Mouse (Mus musculus) liver, adult 2 months (tissue): ENCODE measurements around the gene Axl. TPM values are rescaled to one million over a fixed set of nuclear protein-coding genes. Genes with fewer than 3 reads are reported as not detected.

Source experiments
- DNase-seq: peaks from one replicate; pipeline ENCODE4 v3.0.0-alpha.2; 2011; ENCODE audit warnings: low read depth, low spot score; ENCODE audit errors: extremely low read depth
- H3K27ac ChIP-seq: fragments of 200-500 bp; replicated peaks from 2 replicates; pipeline ENCODE4 v1.5.1; 2012; ENCODE audit warnings: low read depth, mild to moderate bottlenecking, control low read depth, inconsistent platforms, low read length; ENCODE audit not compliant: insufficient read depth
- H3K27me3 ChIP-seq: fragments of 200-500 bp; 2 replicates; pipeline ENCODE4 v1.6.1; 2012; ENCODE audit warnings: mild to moderate bottlenecking, moderate library complexity, low read length, inconsistent platforms; ENCODE audit not compliant: control insufficient read depth, insufficient read depth
- H3K36me3 ChIP-seq: fragments of 200-500 bp; 2 replicates; pipeline ENCODE4 v1.6.1; 2012; ENCODE audit warnings: low read length, inconsistent platforms; ENCODE audit not compliant: control insufficient read depth, insufficient read depth
- H3K4me1 ChIP-seq: fragments of 200-500 bp; 2 replicates; pipeline ENCODE4 v1.6.1; 2011; ENCODE audit warnings: low read length; ENCODE audit not compliant: control insufficient read depth, insufficient read depth
- H3K4me3 ChIP-seq: fragments of 200-500 bp; 2 replicates; pipeline ENCODE4 v1.5.1; 2011; ENCODE audit warnings: low read depth, mild to moderate bottlenecking, control low read depth, low read length, moderate library complexity; ENCODE audit not compliant: insufficient read depth
- H3K79me2 ChIP-seq: fragments of 200-500 bp; 2 replicates; pipeline ENCODE4 v1.6.1; 2012; ENCODE audit warnings: inconsistent platforms, mild to moderate bottlenecking, low read length, moderate library complexity; ENCODE audit not compliant: control insufficient read depth, insufficient read depth
- H3K9ac ChIP-seq: fragments of 200-500 bp; 2 replicates; pipeline ENCODE4 v1.6.1; 2012; ENCODE audit warnings: low read depth, mild to moderate bottlenecking, control low read depth, inconsistent platforms, low read length
- CTCF ChIP-seq: fragments of 200-500 bp; IDR thresholded peaks from 2 replicates; pipeline ENCODE4 v1.5.1; 2011; ENCODE audit warnings: low read depth, low read length, control low read depth
- POLR2A ChIP-seq: fragments of 200-500 bp; IDR thresholded peaks from 2 replicates; pipeline ENCODE4 v1.6.1; 2011; ENCODE audit warnings: low read length, control low read depth; ENCODE audit not compliant: insufficient read depth; ENCODE audit errors: extremely low read depth
- WGBS: fragments of 180-500 bp; shearing (Covaris S2); methylation state at CpG from one replicate; pipeline ENCODE4 v1.1.7; 2018; 5-methylcytosine and 5-hydroxymethylcytosine counted together
- polyA plus RNA-seq: library from polyadenylated mRNA; depleted of rRNA; stranded (reverse); fragments of >200 nt; gene quantifications from 2 replicates; pipeline ENCODE4 v1.2.3, GENCODE M21; 2012
- total RNA-seq: library from RNA; depleted of rRNA; stranded (reverse); fragments of >200 nt; gene quantifications from 2 replicates; pipeline ENCODE4 v1.2.3, GENCODE M21; 2014

The Axl gene
- total and polyA plus RNA-seq, 2 experiments: 11.4 to 12.4 TPM

DNA sequence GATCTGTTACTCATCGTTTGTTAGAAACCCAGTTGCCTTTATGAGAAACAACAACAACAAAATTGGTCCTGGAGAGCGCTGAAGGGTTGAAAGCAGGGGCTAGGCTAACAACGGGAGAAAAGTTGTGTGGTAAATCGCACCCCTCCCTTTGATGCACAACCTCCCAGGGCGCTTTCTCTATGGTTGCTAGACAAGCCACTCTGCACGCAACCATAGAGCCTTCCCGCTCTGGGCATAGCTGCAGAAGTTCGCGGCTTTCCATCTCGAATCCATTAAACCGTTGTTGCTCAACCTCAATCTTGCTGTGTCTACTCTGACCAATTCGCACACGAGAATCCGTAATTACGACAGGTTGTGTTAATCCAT lies 33.1 kb downstream of the Axl start:
- Histone ChIP-seq H3K4me1 (peaks cover 10% of the 10 kb centered on the region), H3K79me2 (peaks cover 19% of the 10 kb centered on the region), H3K4me3 (peak overlapping the region; percentile 47), H3K27me3 (no peaks in the 10 kb centered on the region), H3K9ac (peak overlapping the region; percentile 2), H3K36me3 (peaks cover 8% of the 10 kb centered on the region), H3K27ac (peak overlapping the region; percentile 71)
- TF ChIP-seq CTCF (no peak), POLR2A (no peak)
- under 1% methylated on average over 15 of the region's 15 CpGs for WGBS
- DNase-seq: no peak

DNA sequence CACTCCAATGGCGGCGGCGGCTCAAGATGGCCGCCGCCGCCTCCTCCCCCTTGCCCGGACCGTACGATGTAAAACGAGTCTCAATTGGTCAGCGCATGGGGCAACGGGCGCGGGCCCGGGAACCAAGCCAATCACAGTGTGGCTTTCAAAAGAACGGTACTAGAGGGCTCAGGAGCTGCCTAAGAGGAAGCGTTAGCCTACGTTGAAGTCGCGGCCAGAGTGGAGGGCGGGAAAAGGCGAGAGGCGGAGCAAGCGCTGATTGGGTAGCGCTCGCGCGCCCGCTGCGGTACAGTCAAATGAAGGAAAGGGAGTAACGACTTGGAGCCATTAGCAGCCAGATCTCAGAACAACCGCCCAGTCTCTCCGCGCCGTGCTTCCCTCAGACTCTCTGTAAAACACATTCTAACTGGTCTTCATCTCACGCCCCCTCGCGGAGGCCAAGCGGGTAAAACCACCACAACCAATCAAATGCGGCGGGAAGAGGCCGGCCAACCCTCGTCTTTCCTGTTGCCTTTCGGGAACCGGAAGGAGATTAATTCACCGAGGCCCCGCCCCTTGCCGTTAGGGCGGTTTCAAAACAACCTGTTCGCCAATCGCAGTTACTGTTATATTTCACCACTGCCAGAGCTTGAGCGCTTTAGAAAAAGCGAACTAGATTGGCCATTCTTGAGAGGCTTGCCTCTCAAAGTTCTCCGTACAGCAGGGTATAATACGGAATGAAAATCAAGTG lies 33.6 kb downstream of the Axl start, which contains the start of gene Hnrnpul1:
Gene Hnrnpul1, minus strand, starts transcription at position 20 of the 730 bp plus-strand sequence.
- Histone ChIP-seq H3K27ac (peak within 1 kb of the TSS; percentile 92), H3K36me3 (peaks cover 12% of the 10 kb centered on the region), H3K9ac (peak within 1 kb of the TSS; percentile 96), H3K4me3 (peak within 1 kb of the TSS; percentile 86), H3K79me2 (peaks cover 19% of the 10 kb centered on the region), H3K27me3 (no peaks in the 10 kb centered on the region), H3K4me1 (peaks cover 10% of the 10 kb centered on the region)
- peak; percentile 51 for TF ChIP-seq CTCF
- TF ChIP-seq POLR2A: no peak
- DNase-seq: peak; percentile 96
- WGBS: under 1% methylated on average over 54 of the region's 55 CpGs

DNA sequence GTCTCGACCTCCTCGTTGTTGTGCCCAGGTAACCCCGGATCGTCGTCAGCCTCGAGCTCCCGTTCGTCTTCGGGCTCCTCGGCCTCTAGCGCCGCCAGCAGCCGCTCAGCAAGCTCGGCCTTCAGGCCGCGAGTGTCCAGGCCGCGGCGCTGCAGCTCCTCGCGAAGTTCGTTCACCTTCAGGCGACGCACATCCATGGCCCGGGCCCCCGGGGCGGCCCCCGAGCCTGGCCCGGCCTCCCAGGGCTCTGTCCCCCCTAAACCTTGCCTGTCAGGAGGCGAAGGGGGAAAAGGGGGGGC lies 34.1 kb downstream of the Axl start:
- H3K4me1 ChIP-seq: peaks cover 10% of the 10 kb centered on the region
- WGBS: 0% methylated on average over 30 of the region's 30 CpGs
- H3K27me3 ChIP-seq: no peaks in the 10 kb centered on the region
- H3K27ac ChIP-seq: peak overlapping the region; percentile 92
- H3K79me2 ChIP-seq: peaks cover 19% of the 10 kb centered on the region
- H3K36me3 ChIP-seq: peaks cover 16% of the 10 kb centered on the region
- TF ChIP-seq CTCF (0 out of 2 replicates have a peak, but pooled peaks have one; percentile 6), POLR2A (0 out of 2 replicates have a peak, but pooled peaks have one; percentile 2)
- peak overlapping the region; percentile 86 for H3K4me3 ChIP-seq
- no peak for DNase-seq
- H3K9ac ChIP-seq: peak overlapping the region; percentile 96

DNA sequence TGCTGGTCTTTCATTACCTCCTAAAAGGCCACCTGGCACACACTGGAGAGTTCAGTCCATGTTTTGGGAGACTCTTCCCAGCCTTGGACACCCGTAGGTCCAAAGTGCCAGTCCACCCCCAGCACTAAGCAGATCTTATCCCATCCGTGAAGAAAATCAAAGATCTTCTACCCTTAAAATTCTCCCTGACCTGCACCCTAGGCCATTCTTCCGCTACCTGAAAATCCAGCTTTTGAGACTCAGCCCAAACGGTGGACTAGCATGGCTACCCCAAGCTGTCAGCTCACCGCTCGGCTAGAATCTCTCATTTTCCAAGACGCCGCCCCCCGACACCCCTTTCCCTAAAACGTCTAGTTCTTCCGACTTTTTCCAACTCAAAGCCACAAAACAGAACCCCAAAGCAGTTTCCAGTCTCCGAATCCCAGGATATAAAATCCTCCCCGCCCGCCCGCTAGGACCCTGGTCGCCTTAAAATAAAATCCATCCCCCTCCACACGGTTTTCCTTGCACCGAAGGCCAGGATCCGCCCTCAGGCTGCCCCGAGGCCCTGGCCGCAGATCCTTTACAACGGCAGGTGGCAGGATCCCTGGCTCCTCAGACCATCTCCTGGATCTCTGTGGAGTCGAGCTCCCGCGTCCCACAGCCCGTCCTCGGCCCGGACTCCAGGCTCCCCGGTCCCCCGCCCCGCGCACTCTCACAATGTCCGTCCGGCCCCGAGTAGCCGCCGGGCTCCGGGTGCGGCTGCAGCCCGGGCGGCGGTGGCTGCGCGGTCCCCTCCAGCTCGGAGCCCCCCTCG lies 34.7 kb downstream of the Axl start:
- peaks cover 22% of the 10 kb centered on the region for H3K36me3 ChIP-seq
- TF ChIP-seq POLR2A: no peak
- TF ChIP-seq CTCF: no peak
- DNase-seq: peak; percentile 41
- H3K79me2 ChIP-seq: peaks cover 19% of the 10 kb centered on the region
- H3K27ac ChIP-seq: peak overlapping the region; percentile 92
- peaks cover 10% of the 10 kb centered on the region for H3K4me1 ChIP-seq
- WGBS: under 1% methylated on average over 46 of the region's 46 CpGs
- peak overlapping the region; percentile 86 for H3K4me3 ChIP-seq
- peak overlapping the region; percentile 96 for H3K9ac ChIP-seq
- no peaks in the 10 kb centered on the region for H3K27me3 ChIP-seq

DNA sequence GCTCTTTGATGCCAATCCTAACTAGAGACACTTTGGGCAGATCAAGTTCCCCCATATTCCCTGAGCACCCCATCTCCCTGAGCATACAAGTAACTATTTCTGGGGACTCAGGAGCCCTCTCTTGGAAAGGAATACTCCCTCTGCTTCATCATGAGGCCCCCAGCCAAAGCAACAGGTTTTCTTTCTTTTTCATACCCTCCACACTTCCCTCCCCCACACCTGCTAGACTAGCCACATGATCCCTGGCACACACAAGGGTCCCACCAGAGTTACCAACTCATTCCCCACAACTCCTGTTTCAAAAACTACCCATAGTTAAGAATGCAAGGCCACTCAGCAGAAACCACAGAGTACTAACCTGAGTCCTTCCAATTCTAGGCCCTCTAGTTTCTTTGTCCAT lies 35.4 kb downstream of the Axl start:
- H3K27ac ChIP-seq: no peak overlapping the region
- no peak for DNase-seq
- peaks cover 10% of the 10 kb centered on the region for H3K4me1 ChIP-seq
- H3K9ac ChIP-seq: peak overlapping the region; percentile 96; the same call in 1 of the 2 replicates
- no peak for TF ChIP-seq CTCF
- no peak for TF ChIP-seq POLR2A
- H3K4me3 ChIP-seq: peak overlapping the region; percentile 86; the same call in 1 of the 2 replicates
- H3K36me3 ChIP-seq: peaks cover 29% of the 10 kb centered on the region
- peaks cover 19% of the 10 kb centered on the region for H3K79me2 ChIP-seq
- no peaks in the 10 kb centered on the region for H3K27me3 ChIP-seq

DNA sequence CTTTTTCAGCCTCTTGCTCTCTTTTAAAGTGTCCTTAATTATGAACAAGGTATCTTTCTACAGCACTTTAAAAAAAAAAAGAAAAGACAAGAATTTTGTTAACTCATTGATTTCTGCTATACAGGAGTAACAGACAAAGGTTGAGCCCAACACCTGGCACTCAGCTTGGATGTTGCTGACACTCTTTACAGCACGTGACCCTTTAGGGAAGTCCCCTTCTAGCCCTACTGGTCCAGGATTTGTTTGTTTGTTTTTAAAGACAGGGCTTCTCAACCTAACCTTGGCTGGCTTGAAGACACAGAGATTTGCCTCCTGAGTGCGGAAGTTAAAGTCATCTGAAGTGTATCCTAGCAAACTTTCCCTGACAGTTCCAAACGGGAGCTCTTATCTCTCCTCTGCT lies 41.7 kb downstream of the Axl start:
- H3K9ac ChIP-seq: no peak overlapping the region
- no peak overlapping the region for H3K4me3 ChIP-seq
- H3K27me3 ChIP-seq: no peaks in the 10 kb centered on the region
- DNase-seq: no peak
- TF ChIP-seq POLR2A (no peak), CTCF (no peak)
- WGBS: 59% methylated on average over 3 of the region's 3 CpGs
- H3K36me3 ChIP-seq: peaks cover 87% of the 10 kb centered on the region
- no peak overlapping the region for H3K27ac ChIP-seq
- no peaks in the 10 kb centered on the region; the same call in 1 of the 2 replicates for H3K79me2 ChIP-seq
- H3K4me1 ChIP-seq: no peaks in the 10 kb centered on the region; the same call in 1 of the 2 replicates
